Mouse (Mus musculus) ovary, postnatal 14 days (tissue): ENCODE measurements around the gene Mier1.
A peak's percentile ranks its signal among the peaks of the same experiment; 100 is the strongest.
"Not testable (repeated sequence)": the region's sequence is repeated elsewhere in the genome, so short reads cannot be mapped to it uniquely, and the experiment has no call there.

Source experiments
- DNase-seq: peaks from one replicate; pipeline ENCODE4 v3.0.0; 2022; ENCODE audit warnings: low spot score

The Mier1 gene

GRCm38 (mm10) chr4:103166198-103166597, 52.0 kb downstream of the Mier1 start:
- DNase-seq = not testable (repeated sequence)

GRCm38 (mm10) chr4:103171256-103171655, 57.1 kb downstream of the Mier1 start:
- no peak for DNase-seq

- DNase-seq = no peak
These were observed 59.3 kb downstream of the Mier1 start for GRCm38 (mm10) chr4:103173507-103173906.

GRCm38 (mm10) chr4:103174001-103174400, 59.8 kb downstream of the Mier1 start:
- no peak for DNase-seq

- DNase-seq = no peak
These were observed 63.5 kb downstream of the Mier1 start for GRCm38 (mm10) chr4:103177681-103178080.

- DNase-seq = no peak
These were observed 64.6 kb downstream of the Mier1 start for GRCm38 (mm10) chr4:103178635-103179318.

GRCm38 (mm10) chr4:103179581-103179980, 65.4 kb downstream of the Mier1 start:
- no peak for DNase-seq

- DNase-seq = no peak
These were observed 66.2 kb downstream of the Mier1 start for GRCm38 (mm10) chr4:103180300-103180888.

- DNase-seq = no peak
These were observed 74.8 kb downstream of the Mier1 start for GRCm38 (mm10) chr4:103188786-103189640.

GRCm38 (mm10) chr4:103192421-103192820, 78.2 kb downstream of the Mier1 start:
- no peak for DNase-seq

GRCm38 (mm10) chr4:103197401-103197800, 83.2 kb downstream of the Mier1 start:
- no peak for DNase-seq

GRCm38 (mm10) chr4:103199086-103199485, 84.9 kb downstream of the Mier1 start:
- DNase-seq = no peak

GRCm38 (mm10) chr4:103200046-103200445, 85.9 kb downstream of the Mier1 start:
- DNase-seq = no peak

- DNase-seq = no peak
These were observed 89.5 kb downstream of the Mier1 start for GRCm38 (mm10) chr4:103203646-103204045.

- no peak for DNase-seq
These were observed 94.4 kb downstream of the Mier1 start for GRCm38 (mm10) chr4:103208553-103208952.

- DNase-seq = no peak
These were observed 99.8 kb downstream of the Mier1 start for GRCm38 (mm10) chr4:103213859-103214497.

GRCm38 (mm10) chr4:103214498-103214924, 100.3 kb downstream of the Mier1 start:
- DNase-seq = peak; percentile 49
